Mouse (Mus musculus) frontal cortex, postnatal 25 days (tissue): ENCODE data around the gene Fam114a1.

ENCODE experiments used
- DNase-seq, 2 experiments: peaks; one replicate each; pipeline ENCODE4 v3.0.0; 2022; ENCODE audit warnings: low spot score in 2 of 2

The Fam114a1 gene

GRCm38 (mm10) chr5:65005251-65005650 lies 35.4 kb downstream of the Fam114a1 start:
- DNase-seq, result no peak

- no peak for DNase-seq
These were observed 36.2 kb downstream of the Fam114a1 start for GRCm38 (mm10) chr5:65006011-65006491.

GRCm38 (mm10) chr5:65011901-65012573 lies 42.2 kb downstream of the Fam114a1 start:
- no peak for DNase-seq

- DNase-seq, result no peak
These were observed 45.6 kb downstream of the Fam114a1 start for GRCm38 (mm10) chr5:65015508-65015907.

GRCm38 (mm10) chr5:65019109-65019508 lies 49.2 kb downstream of the Fam114a1 start:
- no peak for DNase-seq

- DNase-seq, result no peak
These were observed 50.0 kb downstream of the Fam114a1 start for GRCm38 (mm10) chr5:65019823-65020222.

GRCm38 (mm10) chr5:65022006-65022405 lies 52.1 kb downstream of the Fam114a1 start:
- peak in 1 of 2 experiments; percentile 13 for DNase-seq

- no peak for DNase-seq
These were observed 54.8 kb downstream of the Fam114a1 start for GRCm38 (mm10) chr5:65024641-65025040.

- no peak for DNase-seq
These were observed 56.0 kb downstream of the Fam114a1 start for GRCm38 (mm10) chr5:65025916-65026315.

GRCm38 (mm10) chr5:65026776-65027175 lies 56.9 kb downstream of the Fam114a1 start:
- DNase-seq, result no peak

GRCm38 (mm10) chr5:65028019-65028418 lies 58.1 kb downstream of the Fam114a1 start:
- DNase-seq, result no peak

- no peak for DNase-seq
These were observed 66.7 kb downstream of the Fam114a1 start for GRCm38 (mm10) chr5:65036597-65036996.

GRCm38 (mm10) chr5:65038305-65038704 lies 68.4 kb downstream of the Fam114a1 start:
- DNase-seq, result no peak

- no peak for DNase-seq
These were observed 69.1 kb downstream of the Fam114a1 start for GRCm38 (mm10) chr5:65038811-65039571.

GRCm38 (mm10) chr5:65040463-65040862 lies 70.6 kb downstream of the Fam114a1 start:
- DNase-seq, result no peak

GRCm38 (mm10) chr5:65043407-65043895 lies 73.6 kb downstream of the Fam114a1 start:
- DNase-seq, result no peak

- DNase-seq, result no peak
These were observed 75.9 kb downstream of the Fam114a1 start for GRCm38 (mm10) chr5:65045642-65046370.

- no peak for DNase-seq
These were observed 76.8 kb downstream of the Fam114a1 start for GRCm38 (mm10) chr5:65046442-65047284.

GRCm38 (mm10) chr5:65047285-65047855 lies 77.5 kb downstream of the Fam114a1 start:
- DNase-seq, result no peak

GRCm38 (mm10) chr5:65049880-65050279 lies 80.0 kb downstream of the Fam114a1 start:
- no peak for DNase-seq

GRCm38 (mm10) chr5:65051513-65051912 lies 81.6 kb downstream of the Fam114a1 start:
- DNase-seq, result no peak
